ENCODE assay signal across 9 mouse cellular contexts in the genomic region with DNA sequence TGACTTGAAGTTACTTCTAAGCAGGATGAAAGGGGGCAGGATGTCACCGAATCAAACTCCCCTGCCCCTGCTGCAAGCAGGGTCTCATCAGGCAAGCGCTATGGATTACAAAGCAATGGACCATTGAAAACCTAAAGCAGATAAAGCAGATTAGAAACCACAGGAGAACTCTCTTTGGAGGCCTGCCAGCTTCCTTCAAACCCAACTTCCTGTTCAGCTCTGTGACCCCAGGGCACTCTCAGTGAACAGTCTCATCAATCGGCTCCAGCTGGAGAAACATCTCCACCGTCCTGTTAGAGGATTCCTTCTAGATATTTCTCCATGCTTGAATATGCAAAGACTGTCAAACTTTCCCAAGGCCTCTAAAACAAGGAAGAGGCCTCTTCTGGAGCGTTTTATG.
A peak's percentile ranks its signal among the peaks of the same experiment; 100 is the strongest.
DNase-seq lines count a peak whose midpoint lies in the region; ATAC-seq lines count a peak whose summit lies in the region.
"Had no signal": no experiment of that assay in that cellular context is flagged by ENCODE, and none has a peak within 500 bp of the region (broad histone marks: within the 10 kb centered on the region; RNA-seq: fewer than 3 reads in every experiment).

No protein-coding gene starts in this region.

- DNase-seq in adrenal gland, postnatal 14 days, result peak; percentile 45
- DNase-seq in adrenal gland, adult 8-10 months, result no peak
- DNase-seq in right cerebral cortex, postnatal 14 days, result peak; percentile 26
- DNase-seq in right cerebral cortex, adult 2 months (ENCODE audit: low spot score in 2 of 2), result no peak
- peak; percentile 44 for DNase-seq in kidney, adult 11 months
- no peak for DNase-seq in c-Kit-positive CD71-positive TER-119-positive erythroid progenitor cells, embryonic 14.5 days (ENCODE audit: low spot score)
- DNase-seq in ovary, postnatal 10 days (ENCODE audit: low spot score), result no peak
- DNase-seq: liver, embryonic 13.5 days had no signal

- 0 out of 2 replicates have a peak, but pooled peaks have one; percentile 26 for ATAC-seq in megakaryocyte progenitor cell, adult 5-6 weeks (replicated peaks; ENCODE audit: poor library complexity)

Comparison
In these comparisons a context has a peak if more than half of its experiments do, and no peak if none do; other contexts are left out.
1. DNase-seq: peak in adrenal gland, postnatal 14 days (single experiment), right cerebral cortex, postnatal 14 days (single experiment) and kidney, adult 11 months (single experiment); none in adrenal gland, adult 8-10 months (single experiment), right cerebral cortex, adult 2 months (0 of 2), c-Kit-positive CD71-positive TER-119-positive erythroid progenitor cells, embryonic 14.5 days (single experiment) and ovary, postnatal 10 days (single experiment).